20 mouse cellular contexts compared by ENCODE assay signal in genomic region chr13:23499943-23500342, GRCm38 (mm10). TPM values are rescaled to one million over a fixed set of nuclear protein-coding genes. Genes with fewer than 3 reads are reported as not detected.
DNase-seq lines count a peak whose midpoint lies in the region; ATAC-seq and TF ChIP-seq lines count a peak whose summit lies in the region.
"Had no signal": no experiment of that assay in that cellular context is flagged by ENCODE, and none has a peak within 500 bp of the region (broad histone marks: within the 10 kb centered on the region; RNA-seq: fewer than 3 reads in every experiment).

No protein-coding gene starts in this region.

- no peak for TF ChIP-seq POLR2A in CH12.LX (IDR thresholded peaks at IDR 0.05; ENCODE audit: low read depth, low read length)

- no peak overlapping the region for H3K27ac ChIP-seq in hindbrain, embryonic 10.5 days
- no peak overlapping the region for H3K27ac ChIP-seq in hindbrain, embryonic 11.5 days (ENCODE audit: low read depth, low read length)
- no peak overlapping the region for H3K27ac ChIP-seq in CH12.LX (ENCODE audit: insufficient read depth, low read depth)
- no peak overlapping the region for H3K27ac ChIP-seq in liver, embryonic 15.5 days (replicated peaks)
- H3K27ac ChIP-seq: hindbrain, embryonic 14.5 days; midbrain, embryonic 15.5 days had no signal

- H3K4me2 ChIP-seq in hindbrain, embryonic 11.5 days (replicated peaks; ENCODE audit: low read depth, low read length): no peak overlapping the region
- peak overlapping the region; percentile 67; the same call in 1 of the 2 replicates for H3K4me2 ChIP-seq in CH12.LX (ENCODE audit: insufficient read depth, low read depth, poor library complexity, severe bottlenecking)
- peak overlapping the region; percentile 71 for H3K4me2 ChIP-seq in liver, embryonic 15.5 days
- H3K4me2 ChIP-seq: hindbrain, embryonic 14.5 days; midbrain, embryonic 15.5 days had no signal

- ATAC-seq in hindbrain, embryonic 11.5 days (ENCODE audit: low FRiP score): no peak
- ATAC-seq in liver, embryonic 15.5 days (ENCODE audit: insufficient read depth): peak; percentile 35; the same call in 1 of the 2 replicates
- ATAC-seq: midbrain, embryonic 15.5 days had no signal

- H3K4me3 ChIP-seq in hindbrain, embryonic 10.5 days: peak overlapping the region; percentile 48; the same call in 1 of the 2 replicates
- no peak overlapping the region for H3K4me3 ChIP-seq in hindbrain, embryonic 11.5 days (ENCODE audit: low read depth, low read length)
- peak overlapping the region in 2 of 3 experiments; percentile 26 to 53 for H3K4me3 ChIP-seq in CH12.LX (replicated peaks in 1 of 3; ENCODE audit: low read depth in 2 of 3, low read length in 2 of 3, poor library complexity in 1 of 3)
- H3K4me3 ChIP-seq in liver, embryonic 15.5 days (replicated peaks): peak overlapping the region; percentile 50; the same call in 1 of the 2 replicates
- H3K4me3 ChIP-seq: midbrain, embryonic 15.5 days had no signal

- no peak for TF ChIP-seq EP300 in CH12.LX (IDR thresholded peaks at IDR 0.05; ENCODE audit: low read length)

- H3K27me3 ChIP-seq in hindbrain, embryonic 10.5 days (ENCODE audit: insufficient read depth, poor library complexity, severe bottlenecking): no peaks in the 10 kb centered on the region
- 0 out of 2 replicates have a peak, but pooled peaks cover 2% of the 10 kb centered on the region for H3K27me3 ChIP-seq in hindbrain, embryonic 11.5 days (ENCODE audit: control insufficient read depth, insufficient read depth, low read length)
- H3K27me3 ChIP-seq in CH12.LX (replicated peaks): no peaks in the 10 kb centered on the region
- H3K27me3 ChIP-seq in liver, embryonic 15.5 days: no peaks in the 10 kb centered on the region
- H3K27me3 ChIP-seq: heart, embryonic 12.5 days had no signal

- 2% methylated on average over 7 of the region's 7 CpGs for WGBS in hindbrain, embryonic 10.5 days
- WGBS in hindbrain, embryonic 11.5 days: 3% methylated on average over 7 of the region's 7 CpGs
- 4% methylated on average over 7 of the region's 7 CpGs for WGBS in liver, embryonic 15.5 days (ENCODE audit: insufficient replicate concordance)

- no peaks in the 10 kb centered on the region for H3K79me2 ChIP-seq in CH12.LX (replicated peaks; ENCODE audit: control insufficient read depth, extremely low read depth, insufficient read depth, poor library complexity, severe bottlenecking)

- dilution Hi-C loops in CH12.LX (cut with MboI; ENCODE audit: extremely low pct_ligation_motif_present, extremely low pct_unique_long_range_greater_than_20kb, low sequenced_read_pairs): no loop called here

- in situ Hi-C loops in CH12.LX (cut with MboI; ENCODE audit: low pct_ligation_motif_present, low pct_unique_long_range_greater_than_20kb, low sequenced_read_pairs): loop anchor here (10.0 to 25.0 kb wide), 2 partner anchors 195 to 1563 kb away; partner anchors contain the start of gene Zfp184

- no peak overlapping the region for H3K9ac ChIP-seq in hindbrain, embryonic 11.5 days (ENCODE audit: low read depth, low read length)
- no peak overlapping the region for H3K9ac ChIP-seq in CH12.LX (ENCODE audit: insufficient read depth, low read depth)
- no peak overlapping the region for H3K9ac ChIP-seq in liver, embryonic 15.5 days
- H3K9ac ChIP-seq: heart, embryonic 12.5 days; hindbrain, embryonic 14.5 days; midbrain, embryonic 15.5 days had no signal

- no peak for TF ChIP-seq CTCF in CH12.LX (conservative IDR thresholded peaks at IDR 0.05 in 1 of 2, IDR thresholded peaks at IDR 0.05 in 1 of 2; ENCODE audit: low read depth in 2 of 2, low read length in 2 of 2)

- no peaks in the 10 kb centered on the region for H3K9me3 ChIP-seq in hindbrain, embryonic 10.5 days
- no peaks in the 10 kb centered on the region for H3K9me3 ChIP-seq in hindbrain, embryonic 11.5 days (ENCODE audit: control insufficient read depth, low read length)
- H3K9me3 ChIP-seq in CH12.LX (replicated peaks; ENCODE audit: low read length): peaks cover 2% of the 10 kb centered on the region
- no peaks in the 10 kb centered on the region for H3K9me3 ChIP-seq in liver, embryonic 15.5 days (replicated peaks)
- H3K9me3 ChIP-seq: heart, embryonic 12.5 days; midbrain, embryonic 15.5 days had no signal

- no peak for DNase-seq in hindbrain, embryonic 10.5 days (ENCODE audit: low spot score)
- no peak for DNase-seq in hindbrain, embryonic 11.5 days (ENCODE audit: low spot score)
- DNase-seq in CH12.LX (ENCODE audit: extremely low read depth): peak; percentile 31
- DNase-seq in ZHBTc4 (ENCODE audit: low read depth, low spot score): peak; percentile 55
- no peak for DNase-seq in urinary bladder, postnatal 14 days (ENCODE audit: low spot score)
- DNase-seq in yolk sac, embryonic 10.5 days (ENCODE audit: low spot score): no peak
- DNase-seq in cerebellum, adult 11-12 months: no peak
- DNase-seq: adrenal gland, postnatal 36 days; kidney, adult 8-10 months; lung, adult 2 months; right cerebral cortex, adult 18-20 months had no signal

- H3K4me1 ChIP-seq in hindbrain, embryonic 10.5 days (replicated peaks): peaks cover 43% of the 10 kb centered on the region
- no peaks in the 10 kb centered on the region for H3K4me1 ChIP-seq in hindbrain, embryonic 11.5 days (replicated peaks; ENCODE audit: control insufficient read depth, insufficient read depth, low read length)
- H3K4me1 ChIP-seq in CH12.LX (ENCODE audit: control insufficient read depth in 1 of 2, insufficient read depth in 2 of 2): peaks cover 3 to 8% of the 10 kb centered on the region in 2 experiments; a peak in 3 of 4 replicates
- peaks cover 52% of the 10 kb centered on the region for H3K4me1 ChIP-seq in liver, embryonic 15.5 days (replicated peaks)

- no peaks in the 10 kb centered on the region for H3K36me3 ChIP-seq in hindbrain, embryonic 10.5 days
- no peaks in the 10 kb centered on the region for H3K36me3 ChIP-seq in hindbrain, embryonic 11.5 days (ENCODE audit: control insufficient read depth, insufficient read depth, low read length)
- no peaks in the 10 kb centered on the region for H3K36me3 ChIP-seq in CH12.LX (replicated peaks in 1 of 2; ENCODE audit: control insufficient read depth in 1 of 2, insufficient read depth in 1 of 2, low read length in 1 of 2)
- H3K36me3 ChIP-seq in liver, embryonic 15.5 days (replicated peaks): no peaks in the 10 kb centered on the region
- H3K36me3 ChIP-seq: heart, embryonic 12.5 days; midbrain, embryonic 15.5 days had no signal

- no peak for TF ChIP-seq RAD21 in CH12.LX (IDR thresholded peaks at IDR 0.05; ENCODE audit: low read depth, low read length)

TF ChIP-seq in CH12.LX, 34 proteins besides CTCF, POLR2A, EP300 and RAD21 (continues in another document):
- TF ChIP-seq ZNF384 (IDR thresholded peaks at IDR 0.05; ENCODE audit: low read depth, low read length): peak; percentile 93
- no peak for TF ChIP-seq UBTF (IDR thresholded peaks at IDR 0.05; ENCODE audit: low read depth, low read length)
- no peak for TF ChIP-seq USF2 (conservative IDR thresholded peaks at IDR 0.05; ENCODE audit: low read depth, low read length)
- 0 out of 2 replicates have a peak, but pooled peaks have one; percentile 18 for TF ChIP-seq E2F4 (IDR thresholded peaks at IDR 0.05; ENCODE audit: insufficient replicate concordance, low read depth, low read length)
- 0 out of 2 replicates have a peak, but pooled peaks have one; percentile 18 for TF ChIP-seq KAT2A (IDR thresholded peaks at IDR 0.05; ENCODE audit: insufficient replicate concordance, low read length)
- 0 out of 2 replicates have a peak, but pooled peaks have one; percentile 36 for TF ChIP-seq NRF1 (IDR thresholded peaks at IDR 0.05; ENCODE audit: low read depth, low read length)
- TF ChIP-seq TBP (conservative IDR thresholded peaks at IDR 0.05; ENCODE audit: low read depth, low read length): peak; percentile 99

RNA-seq across cellular contexts. Expression of gene Btn2a2, which starts 11.3 kb away (rescaled TPM):
- 0.29 and 0.35 TPM in 2 replicates for polyA plus RNA-seq in hindbrain, embryonic 10.5 days (2016; fragmentation: Nextera tagmentation; extraction: Ambion mirVana)
- polyA plus RNA-seq in hindbrain, embryonic 11.5 days (2014; fragmentation: Nextera tagmentation; extraction: Ambion mirVana): 0.15 and 0.18 TPM in 2 replicates
- total RNA-seq in CH12.LX (2012; rRNA removed) (1.1 and 1.3 TPM in 2 replicates), CH12.LX (2014; rRNA removed) (1.2 and 1.3 TPM in 2 replicates)
- polyA plus RNA-seq in CH12.LX (2012; ENCODE audit: insufficient read length, low read depth): 2.1 and 2.8 TPM in 2 replicates
- polyA plus RNA-seq in liver, embryonic 15.5 days (2015; fragmentation: Nextera tagmentation; extraction: Ambion mirVana): not detected in 2 replicates
- total RNA-seq: adrenal gland, postnatal 36 days; gastrocnemius, adult 18-20 months had no signal
- polyA plus RNA-seq: CD4-positive, CD25-positive, alpha-beta regulatory T cell, adult 4 months; lung, adult 2 months; midbrain, embryonic 15.5 days had no signal

RNA-seq across cellular contexts. Expression of gene Hist1h4h, which starts 30.9 kb away (rescaled TPM):
- 5.8 and 7.4 TPM in 2 replicates for polyA plus RNA-seq in hindbrain, embryonic 10.5 days (2016; fragmentation: Nextera tagmentation; extraction: Ambion mirVana)
- polyA plus RNA-seq in hindbrain, embryonic 11.5 days (2014; fragmentation: Nextera tagmentation; extraction: Ambion mirVana): 4.7 TPM in 2 replicates
- 4,350 and 4,957 TPM in 2 replicates for total RNA-seq in CH12.LX (2012; rRNA removed)
- total RNA-seq in CH12.LX (2014; rRNA removed): 14.0 and 19.4 TPM in 2 replicates
- 3.4 and 5.5 TPM in 2 replicates for polyA plus RNA-seq in CH12.LX (2012; ENCODE audit: insufficient read length, low read depth)
- polyA plus RNA-seq in liver, embryonic 15.5 days (2015; fragmentation: Nextera tagmentation; extraction: Ambion mirVana): 4.6 and 7.0 TPM in 2 replicates

RNA-seq across cellular contexts. Expression of gene Hist1h2af, which starts 33.8 kb away (rescaled TPM):
- 7.8 and 9.2 TPM in 2 replicates for polyA plus RNA-seq in hindbrain, embryonic 10.5 days (2016; fragmentation: Nextera tagmentation; extraction: Ambion mirVana)
- polyA plus RNA-seq in hindbrain, embryonic 11.5 days (2014; fragmentation: Nextera tagmentation; extraction: Ambion mirVana): 3.6 and 8.4 TPM in 2 replicates
- total RNA-seq in CH12.LX (2012; rRNA removed) (824 and 932 TPM in 2 replicates), CH12.LX (2014; rRNA removed) (45.2 and 57.1 TPM in 2 replicates)
- polyA plus RNA-seq in CH12.LX (2012; ENCODE audit: insufficient read length, low read depth): 68.6 and 97.0 TPM in 2 replicates
- polyA plus RNA-seq in liver, embryonic 15.5 days (2015; fragmentation: Nextera tagmentation; extraction: Ambion mirVana): 8.3 and 9.7 TPM in 2 replicates
- polyA plus RNA-seq: midbrain, embryonic 15.5 days had no signal

RNA-seq across cellular contexts. Expression of gene Btn1a1, which starts 34.2 kb away (rescaled TPM):
- 0.04 TPM in 1 of 2 replicates, not detected in the other for polyA plus RNA-seq in hindbrain, embryonic 10.5 days (2016; fragmentation: Nextera tagmentation; extraction: Ambion mirVana)
- not detected in 2 replicates for polyA plus RNA-seq in hindbrain, embryonic 11.5 days (2014; fragmentation: Nextera tagmentation; extraction: Ambion mirVana)
- total RNA-seq in CH12.LX (2012; rRNA removed) (0.38 and 0.51 TPM in 2 replicates), CH12.LX (2014; rRNA removed) (0.20 TPM in 2 replicates)
- polyA plus RNA-seq in CH12.LX (2012; ENCODE audit: insufficient read length, low read depth): 0.08 and 0.21 TPM in 2 replicates
- polyA plus RNA-seq in liver, embryonic 15.5 days (2015; fragmentation: Nextera tagmentation; extraction: Ambion mirVana): 1.6 and 2.1 TPM in 2 replicates
- total RNA-seq: adrenal gland, postnatal 36 days; gastrocnemius, adult 18-20 months; layer of hippocampus, adult 18-20 months; left cerebral cortex, postnatal 25 days; neutrophil, adult 5-6 weeks had no signal
- polyA plus RNA-seq: CD4-positive, CD25-positive, alpha-beta regulatory T cell, adult 4 months; lung, adult 2 months had no signal

RNA-seq across cellular contexts. Expression of gene Hist1h3g, which starts 35.3 kb away (rescaled TPM):
- 3.3 and 6.0 TPM in 2 replicates for polyA plus RNA-seq in hindbrain, embryonic 10.5 days (2016; fragmentation: Nextera tagmentation; extraction: Ambion mirVana)
- polyA plus RNA-seq in hindbrain, embryonic 11.5 days (2014; fragmentation: Nextera tagmentation; extraction: Ambion mirVana): 3.7 and 4.8 TPM in 2 replicates
- total RNA-seq in CH12.LX (2012; rRNA removed) (608 and 749 TPM in 2 replicates), CH12.LX (2014; rRNA removed) (50.1 and 75.3 TPM in 2 replicates)
- polyA plus RNA-seq in CH12.LX (2012; ENCODE audit: insufficient read length, low read depth): 3.4 and 3.6 TPM in 2 replicates
- polyA plus RNA-seq in liver, embryonic 15.5 days (2015; fragmentation: Nextera tagmentation; extraction: Ambion mirVana): 9.4 and 11.7 TPM in 2 replicates
- total RNA-seq: neutrophil, adult 5-6 weeks had no signal
- polyA plus RNA-seq: CD4-positive, CD25-positive, alpha-beta regulatory T cell, adult 4 months; hindbrain, embryonic 14.5 days; midbrain, embryonic 15.5 days had no signal

Comparison
In these comparisons a context has a peak if more than half of its experiments do, and no peak if none do; other contexts are left out.
1. DNase-seq: peak in CH12.LX (single experiment) and ZHBTc4 (single experiment); none in hindbrain, embryonic 10.5 days (single experiment), hindbrain, embryonic 11.5 days (single experiment), urinary bladder, postnatal 14 days (single experiment), yolk sac, embryonic 10.5 days (single experiment) and cerebellum, adult 11-12 months (single experiment).